Mouse (Mus musculus) kidney, postnatal 0 days (tissue): ENCODE measurements around the gene Nipsnap1. TPM values are rescaled to one million over a fixed set of nuclear protein-coding genes. Genes with fewer than 3 reads are reported as not detected.

Experiments used
- ATAC-seq: fragments of 200-750 bp; cut with Nextera tagmentation; replicated peaks from 2 replicates; pipeline ENCODE4 v1.8.0; 2017; ENCODE audit warnings: low read depth, moderate number of reproducible peaks, moderate TSS enrichment, moderate library complexity; ENCODE audit not compliant: low FRiP score
- DNase-seq: peaks from one replicate; pipeline ENCODE4 v3.0.0-alpha.2; 2016; ENCODE audit warnings: low spot score
- H3K27ac ChIP-seq: fragments of 300-500 bp; sonication (generic); 2 replicates; pipeline ENCODE4 v1.5.1; 2014; ENCODE audit warnings: mild to moderate bottlenecking
- H3K27me3 ChIP-seq: fragments of 300-500 bp; sonication (generic); 2 replicates; pipeline ENCODE4 v1.6.1; 2014; ENCODE audit warnings: low read length, mixed read lengths; ENCODE audit not compliant: insufficient read depth
- H3K36me3 ChIP-seq: fragments of 300-500 bp; sonication (generic); 2 replicates; pipeline ENCODE4 v1.6.1; 2014; ENCODE audit warnings: low read length, mixed read lengths; ENCODE audit not compliant: insufficient read depth
- H3K4me1 ChIP-seq: fragments of 300-500 bp; sonication (generic); replicated peaks from 2 replicates; pipeline ENCODE4 v1.6.1; 2014; ENCODE audit warnings: antibody characterized with exemption, low read length, mixed read lengths; ENCODE audit not compliant: insufficient read depth
- H3K4me2 ChIP-seq: fragments of 300-500 bp; sonication (generic); 2 replicates; pipeline ENCODE4 v1.6.1; 2014; ENCODE audit warnings: mild to moderate bottlenecking, low read length, moderate library complexity, mixed read lengths
- H3K4me3 ChIP-seq: fragments of 300-500 bp; sonication (generic); replicated peaks from 2 replicates; pipeline ENCODE4 v1.5.1; 2014; ENCODE audit warnings: low read depth, low read length
- H3K9ac ChIP-seq: fragments of 300-500 bp; sonication (generic); 2 replicates; pipeline ENCODE4 v1.6.1; 2014; ENCODE audit warnings: low read depth, low read length
- H3K9me3 ChIP-seq: fragments of 300-500 bp; sonication (generic); replicated peaks from 2 replicates; pipeline ENCODE4 v1.6.1; 2016; ENCODE audit warnings: low read length, inconsistent platforms, mixed read lengths
- CTCF ChIP-seq: IDR thresholded peaks from 2 replicates; pipeline ENCODE4 v1.5.1; 2016; ENCODE audit warnings: antibody characterized with exemption, low read depth, mild to moderate bottlenecking, moderate library complexity
- WGBS: fragments of 180-500 bp; shearing (Covaris S2); extraction: QIAGEN DNeasy Blood & Tissue Kit; methylation state at CpG from one replicate; pipeline ENCODE4 v1.1.7; 2014; 5-methylcytosine and 5-hydroxymethylcytosine counted together
- polyA plus RNA-seq: library from polyadenylated mRNA; unstranded; fragments of >200 nt; fragmentation: Nextera tagmentation; extraction: Ambion mirVana; gene quantifications from 2 replicates; pipeline ENCODE4 v1.2.1, GENCODE M21; 2015

The Nipsnap1 gene
- polyA plus RNA-seq, result 82.0 and 90.8 TPM in 2 replicates

DNA sequence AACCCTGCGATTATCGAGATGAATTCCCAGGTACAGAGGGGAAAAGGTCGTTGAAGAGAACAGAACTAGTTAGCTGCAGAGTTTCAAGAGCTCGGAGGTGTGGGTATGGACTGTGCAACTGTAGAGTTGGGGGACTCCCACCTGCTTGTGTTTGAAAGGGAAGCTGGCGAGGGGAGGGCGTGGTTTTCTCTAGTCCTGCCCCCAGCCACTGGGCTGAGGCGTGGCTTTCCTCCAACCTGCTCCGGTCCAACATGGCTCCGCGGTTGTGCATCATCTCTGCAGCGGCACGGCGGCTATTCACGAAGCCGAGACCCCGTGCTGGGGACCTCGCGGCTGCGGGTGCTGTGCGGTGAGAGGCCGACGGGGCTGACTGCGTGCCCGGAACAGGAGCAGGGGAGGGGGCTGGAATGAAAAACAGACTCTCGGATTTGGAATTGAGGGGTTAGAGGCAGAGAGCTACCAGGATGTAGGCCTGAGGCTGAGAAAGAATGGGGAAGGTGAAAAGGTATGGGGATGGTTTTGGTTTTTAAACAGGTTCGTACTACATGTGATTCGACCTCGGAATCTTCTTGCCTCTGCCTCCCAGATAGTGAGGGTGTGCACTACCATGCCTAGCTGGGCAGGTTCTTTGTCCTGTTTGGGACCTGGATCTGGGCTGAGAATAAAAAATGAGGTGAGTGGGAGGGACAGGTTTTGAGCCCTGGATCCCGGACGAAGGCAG is at the start of gene Nipsnap1:
Gene Nipsnap1 (plus strand): TSS at position 197 of the 721 bp plus-strand sequence.
- DNase-seq, result peak; percentile 84
- Histone ChIP-seq H3K9ac (peak within 1 kb of the TSS; percentile 73), H3K36me3 (no peaks in the 10 kb centered on the region), H3K4me1 (no peaks in the 10 kb centered on the region; the same call in 1 of the 2 replicates), H3K27me3 (no peaks in the 10 kb centered on the region), H3K27ac (peak within 1 kb of the TSS; percentile 72), H3K4me3 (peak within 1 kb of the TSS; percentile 69), H3K9me3 (no peaks in the 10 kb centered on the region), H3K4me2 (peak within 1 kb of the TSS; percentile 87)
- under 1% methylated on average over 30 of the region's 30 CpGs for WGBS
- no peak; the same call in 1 of the 2 replicates for TF ChIP-seq CTCF
- ATAC-seq, result peak; percentile 86

DNA sequence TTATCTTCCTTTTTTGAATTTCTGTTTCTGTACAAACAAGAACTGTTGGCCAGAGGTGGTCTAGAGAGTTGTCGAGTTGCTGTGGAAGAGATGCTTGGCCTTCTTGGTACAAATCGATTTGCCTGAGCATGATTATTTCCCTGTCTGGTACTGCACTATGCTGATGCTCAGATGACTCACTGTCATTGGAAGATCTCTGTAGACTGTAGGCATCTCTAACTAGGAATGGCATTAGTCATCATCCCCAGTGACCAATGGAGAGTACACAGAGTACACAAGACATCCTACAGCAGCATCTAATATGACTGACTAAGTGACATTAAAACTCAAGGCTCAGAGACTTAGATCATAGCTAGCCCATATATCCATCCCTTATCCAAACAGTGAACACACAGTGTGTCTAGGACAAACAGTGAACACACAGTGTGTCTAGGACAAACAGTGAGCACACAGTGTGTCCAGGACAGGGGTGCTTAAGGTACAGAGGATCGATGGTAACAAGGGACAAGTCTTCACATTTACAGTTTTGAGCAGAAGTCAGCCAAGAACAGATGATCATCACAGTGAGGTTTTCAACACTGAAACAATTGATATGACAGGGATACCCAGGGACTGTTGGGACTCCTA is 47.5 kb upstream of the Nipsnap1 start:
- H3K4me3 ChIP-seq, result no peak overlapping the region
- no peak for ATAC-seq
- 91% methylated on average over 3 of the region's 3 CpGs for WGBS
- no peak for DNase-seq
- no peaks in the 10 kb centered on the region for H3K36me3 ChIP-seq
- no peaks in the 10 kb centered on the region for H3K27me3 ChIP-seq
- H3K9ac ChIP-seq, result no peak overlapping the region
- no peaks in the 10 kb centered on the region for H3K9me3 ChIP-seq
- no peak overlapping the region for H3K4me2 ChIP-seq
- no peak overlapping the region for H3K27ac ChIP-seq
- TF ChIP-seq CTCF, result no peak
- no peaks in the 10 kb centered on the region for H3K4me1 ChIP-seq

- H3K9ac ChIP-seq, result no peak overlapping the region
- ATAC-seq, result no peak
These were observed 46.4 kb upstream of the Nipsnap1 start for GRCm38 (mm10) chr11:4827340-4827739.

GRCm38 (mm10) chr11:4827916-4828315 is 45.8 kb upstream of the Nipsnap1 start:
- Histone ChIP-seq H3K27me3 (no peaks in the 10 kb centered on the region), H3K4me2 (no peak overlapping the region), H3K4me3 (no peak overlapping the region), H3K9me3 (no peaks in the 10 kb centered on the region), H3K27ac (no peak overlapping the region), H3K36me3 (no peaks in the 10 kb centered on the region), H3K9ac (no peak overlapping the region), H3K4me1 (no peaks in the 10 kb centered on the region)
- no peak for ATAC-seq
- 72% methylated on average over 2 of the region's 2 CpGs for WGBS
- no peak for DNase-seq
- no peak for TF ChIP-seq CTCF

More at GRCm38 (mm10) chr11:4827340-4827739, 46.4 kb upstream of the Nipsnap1 start:
- Histone ChIP-seq H3K36me3 (no peaks in the 10 kb centered on the region), H3K4me1 (no peaks in the 10 kb centered on the region), H3K27ac (no peak overlapping the region), H3K4me2 (no peak overlapping the region), H3K27me3 (no peaks in the 10 kb centered on the region), H3K9me3 (no peaks in the 10 kb centered on the region), H3K4me3 (no peak overlapping the region)
- TF ChIP-seq CTCF, result no peak
- no peak for DNase-seq

DNA sequence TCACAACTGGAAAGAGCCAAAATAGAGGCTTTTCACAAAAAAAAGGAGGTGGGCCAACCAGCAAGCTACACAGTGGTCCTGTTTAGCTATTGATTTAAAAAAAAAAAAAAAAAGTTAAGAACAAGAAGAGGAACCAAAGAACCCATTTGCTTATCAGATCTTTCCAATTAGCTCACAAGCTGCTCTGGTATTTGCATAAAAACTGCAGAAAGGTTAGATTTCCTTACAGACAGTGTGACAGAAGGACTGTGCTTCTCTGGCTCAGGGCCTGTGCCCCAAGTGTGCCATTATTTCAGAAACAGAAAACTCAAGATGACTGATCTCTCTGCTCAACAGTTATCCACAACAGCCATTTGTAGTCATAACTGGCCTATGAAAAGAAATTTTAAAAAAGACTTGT is 42.7 kb upstream of the Nipsnap1 start:
- Histone ChIP-seq H3K9ac (no peak overlapping the region), H3K4me2 (no peak overlapping the region), H3K27ac (no peak overlapping the region), H3K9me3 (no peaks in the 10 kb centered on the region), H3K4me3 (no peak overlapping the region), H3K36me3 (no peaks in the 10 kb centered on the region), H3K4me1 (no peaks in the 10 kb centered on the region), H3K27me3 (no peaks in the 10 kb centered on the region)
- no peak for TF ChIP-seq CTCF
- ATAC-seq, result no peak
- DNase-seq, result no peak

DNA sequence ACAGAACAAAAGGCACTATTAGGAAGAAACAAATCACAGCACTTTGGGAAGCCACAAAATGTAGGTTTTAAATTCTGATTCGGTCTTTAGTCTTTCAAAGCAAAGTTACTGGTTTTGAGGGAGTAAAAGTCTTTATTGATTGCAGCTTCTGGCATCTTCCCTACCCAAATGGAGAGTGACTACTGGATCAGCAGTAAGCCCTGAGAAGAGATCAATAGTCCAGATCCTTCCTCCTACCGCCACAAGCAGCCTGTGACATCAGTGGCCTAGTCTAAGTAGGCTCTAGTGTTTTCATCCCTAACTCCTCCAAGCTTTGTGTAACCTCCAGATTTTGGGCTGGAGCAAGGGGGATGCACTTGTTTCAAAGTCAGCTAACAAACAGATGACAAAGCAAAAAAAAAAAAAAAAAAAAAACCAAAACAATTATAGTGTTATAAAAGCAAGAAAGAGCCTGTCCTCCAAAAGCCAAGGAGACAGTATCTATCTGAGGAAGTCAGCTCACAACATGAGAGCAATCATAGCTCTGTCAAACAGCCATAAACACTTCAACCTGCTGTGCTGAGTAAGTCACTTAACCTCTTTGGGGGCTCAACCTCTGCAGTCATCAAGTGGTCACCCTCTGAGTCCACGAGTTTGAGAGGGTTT is 40.3 kb upstream of the Nipsnap1 start:
- no peaks in the 10 kb centered on the region for H3K9me3 ChIP-seq
- DNase-seq (no peak), ATAC-seq (no peak)
- H3K27me3 ChIP-seq, result no peaks in the 10 kb centered on the region
- no peaks in the 10 kb centered on the region for H3K36me3 ChIP-seq
- H3K4me3 ChIP-seq, result no peak overlapping the region
- no peak overlapping the region for H3K4me2 ChIP-seq
- no peak overlapping the region for H3K9ac ChIP-seq
- WGBS, result 64% methylated on average over 3 of the region's 3 CpGs
- no peaks in the 10 kb centered on the region for H3K4me1 ChIP-seq
- H3K27ac ChIP-seq, result no peak overlapping the region
- no peak for TF ChIP-seq CTCF
